Mouse (Mus musculus): ENCODE data around the gene Msl3.

Gene Msl3

DNA sequence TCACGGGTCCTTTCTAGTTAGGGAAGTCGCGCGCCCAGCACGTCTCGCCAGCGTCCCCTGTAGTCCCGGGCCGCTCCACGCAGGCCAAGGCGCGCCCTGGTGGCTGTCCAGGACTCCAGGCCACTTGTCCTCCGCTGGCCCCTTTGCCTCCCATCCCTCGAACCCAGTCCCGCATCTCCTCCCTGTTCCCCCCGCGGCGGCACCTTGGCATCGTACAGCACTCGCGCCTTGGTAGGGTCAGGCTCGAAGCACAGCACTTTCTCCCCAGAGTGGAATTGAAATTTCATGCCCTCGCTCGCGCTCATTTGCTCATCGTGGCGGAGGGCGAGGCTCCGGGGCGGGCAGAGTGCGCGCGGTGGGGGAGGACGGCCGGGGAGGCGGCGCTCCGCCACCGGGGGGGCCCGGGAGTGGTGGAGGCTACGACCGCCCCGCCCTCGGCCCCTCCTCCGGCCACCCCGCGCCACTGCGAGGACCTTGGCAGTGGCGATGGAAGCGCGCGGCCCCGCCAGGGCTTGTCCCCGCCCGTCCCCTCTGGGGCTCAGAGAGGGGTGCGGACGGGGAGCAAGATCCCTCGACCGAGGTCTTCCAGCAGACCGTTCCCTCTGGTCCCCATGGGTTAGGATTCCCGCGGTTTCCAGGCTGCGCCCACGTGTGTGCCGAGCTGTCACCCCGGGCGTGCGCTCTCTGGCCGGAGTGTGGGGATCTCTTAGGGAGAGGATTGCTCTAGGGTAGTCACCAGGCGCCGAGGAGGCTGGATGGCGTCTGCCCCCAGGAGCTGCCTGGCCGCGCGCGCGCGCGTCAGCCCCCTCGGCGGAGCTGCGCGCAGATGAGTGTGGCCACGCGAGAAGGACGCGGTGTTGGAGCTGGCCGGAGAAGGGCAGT is at the start of gene Msl3:
Gene Msl3, minus strand, starts transcription at position 374 of the 882 bp plus-strand sequence.
- DNase-seq (ENCODE audit: low spot score), result peak; percentile 82

DNA sequence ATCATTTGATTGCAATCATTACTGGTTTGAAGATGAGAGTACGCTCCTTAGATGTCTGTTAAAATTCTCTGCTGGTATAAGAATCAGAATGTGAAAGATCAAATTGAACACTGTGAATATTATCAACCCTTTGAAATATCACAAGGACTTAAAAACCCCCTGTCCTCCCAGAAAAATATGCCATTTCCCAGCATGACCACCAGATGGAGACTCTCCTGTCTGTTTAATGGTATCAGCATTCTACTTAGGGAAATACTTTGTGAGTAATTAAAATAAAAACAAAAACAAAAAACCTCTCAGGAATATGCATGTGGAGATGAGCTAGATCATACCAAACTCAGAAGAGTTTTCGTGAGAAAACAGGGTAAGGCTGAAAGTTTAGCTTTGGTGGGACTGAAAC is 44.3 kb upstream of the Msl3 start:
- DNase-seq (ENCODE audit: low spot score), result peak; percentile 27

GRCm38 (mm10) chrX:168674407-168674962 is 787 bp upstream of the Msl3 start:
- no peak for DNase-seq (ENCODE audit: low spot score)

- DNase-seq (ENCODE audit: low spot score), result peak; percentile 1
These were observed 679 bp downstream of the Msl3 start for GRCm38 (mm10) chrX:168672913-168673524.

DNA sequence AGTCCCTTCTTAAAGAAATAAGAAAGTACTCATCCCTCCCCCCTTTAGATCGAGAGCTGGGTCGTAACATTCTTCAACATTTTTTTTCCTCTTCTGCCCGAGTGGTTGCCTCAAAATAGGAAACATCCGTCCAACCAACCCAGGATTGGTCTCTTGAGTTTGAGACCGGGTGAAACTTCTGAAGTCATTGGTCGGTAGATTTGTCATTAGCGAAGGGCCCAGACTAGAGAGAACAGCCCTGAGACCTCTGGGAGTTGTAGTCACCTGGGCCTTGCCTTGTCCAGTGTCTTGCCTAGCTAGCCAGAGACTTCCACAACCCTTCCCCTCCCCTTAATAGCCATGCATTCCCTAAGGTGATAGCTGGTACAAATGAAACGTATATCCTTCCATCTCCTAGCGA is 1.3 kb downstream of the Msl3 start:
- peak; percentile 78 for DNase-seq (ENCODE audit: low spot score)

DNA sequence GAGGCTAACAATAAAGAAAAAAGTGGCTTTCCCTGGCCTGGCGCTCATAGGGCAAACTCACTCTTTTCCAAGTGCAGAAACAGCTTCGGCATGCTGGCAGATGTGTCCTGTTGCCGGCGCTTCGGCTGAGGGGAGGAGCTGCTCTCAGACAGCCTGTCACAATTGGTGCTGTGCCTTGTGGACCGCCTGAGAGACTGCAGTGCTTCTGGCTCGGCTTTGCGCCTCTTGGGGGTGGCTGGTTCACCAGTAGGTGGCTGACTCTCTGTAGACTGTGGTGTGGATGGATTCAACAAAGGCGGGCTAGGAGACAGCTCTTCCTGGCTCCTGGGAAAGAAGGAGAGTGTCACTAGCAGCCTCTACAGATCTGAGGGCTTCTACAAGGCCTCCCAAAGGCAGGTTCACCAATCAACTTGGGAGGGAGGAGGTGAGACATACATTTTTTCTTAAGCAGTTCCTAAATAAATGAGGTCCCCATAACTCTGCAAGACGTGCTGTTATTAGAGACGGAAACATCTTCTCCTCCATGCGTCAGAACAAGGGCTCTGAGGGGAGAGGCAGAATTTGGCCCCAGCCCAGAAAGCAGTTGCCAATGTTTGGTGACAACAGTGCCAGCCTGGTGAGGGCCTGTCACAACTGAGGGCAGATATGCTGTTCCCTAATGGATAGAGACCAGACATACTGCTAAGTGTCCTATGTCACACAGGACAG is 9.6 kb downstream of the Msl3 start:
- DNase-seq (ENCODE audit: low spot score), result no peak

DNA sequence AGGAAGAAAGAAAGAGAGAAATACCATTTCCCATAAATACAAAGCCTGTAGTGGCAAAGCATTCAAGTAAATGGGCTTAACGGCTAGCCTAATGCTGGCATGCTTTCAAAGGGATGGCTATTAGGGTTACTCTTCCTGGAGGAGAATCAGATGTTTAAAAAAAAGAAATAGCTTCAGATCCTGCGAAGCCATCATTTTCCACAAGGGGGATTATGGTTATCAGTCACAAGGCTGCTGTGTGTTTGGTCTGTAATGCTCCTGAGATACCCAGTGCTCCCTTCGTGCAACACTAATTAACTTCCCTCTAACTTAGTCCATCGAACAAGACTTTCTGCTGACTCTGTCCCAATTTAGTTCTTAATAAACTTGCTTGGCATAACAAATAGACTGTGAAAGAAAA is 13.5 kb downstream of the Msl3 start:
- DNase-seq (ENCODE audit: low spot score), result peak; percentile 5

DNA sequence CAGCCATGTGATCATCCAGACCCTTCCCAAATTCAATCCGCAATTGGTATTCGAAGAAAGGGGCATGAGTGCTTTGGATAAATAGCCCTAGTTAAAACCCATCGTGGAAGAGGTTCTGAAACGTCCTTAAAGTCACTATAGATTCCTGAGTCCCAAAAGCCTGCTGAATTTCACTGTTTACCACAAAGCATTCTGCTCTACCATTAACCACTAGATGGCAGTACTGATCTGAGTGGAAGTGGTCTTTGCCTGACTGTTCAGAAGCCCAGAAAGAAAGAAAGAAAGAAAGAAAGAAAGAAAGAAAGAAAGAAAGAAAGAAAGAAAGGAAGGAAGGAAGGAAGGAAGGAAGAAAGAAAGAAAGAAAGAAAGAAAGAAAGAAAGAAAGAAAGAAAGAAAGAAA is 13.9 kb downstream of the Msl3 start:
- DNase-seq (ENCODE audit: low spot score), result peak; percentile 71

- no peak for DNase-seq (ENCODE audit: low spot score)
These were observed 14.4 kb downstream of the Msl3 start for GRCm38 (mm10) chrX:168659275-168659674.

DNA sequence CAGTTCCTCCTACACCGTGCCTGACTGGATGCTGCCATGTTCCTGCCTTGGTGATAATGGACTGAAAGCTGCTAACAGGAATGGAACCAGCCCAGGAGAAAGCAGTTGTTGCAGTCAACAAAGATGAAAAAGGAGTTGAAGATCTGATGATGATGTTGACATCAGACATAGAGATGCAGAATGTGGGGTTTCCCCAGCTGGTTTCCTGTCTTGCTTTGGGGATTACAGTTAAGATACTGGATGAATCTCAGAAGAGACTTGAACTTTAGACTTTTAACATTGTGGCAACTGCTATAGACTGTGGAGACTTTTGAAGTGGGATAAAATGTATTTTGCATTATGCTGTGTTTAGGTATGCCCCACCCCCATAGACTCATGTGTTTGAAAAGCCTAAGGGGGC is 15.9 kb downstream of the Msl3 start:
- DNase-seq (ENCODE audit: low spot score), result no peak

- DNase-seq (ENCODE audit: low spot score), result no peak
These were observed 24.4 kb downstream of the Msl3 start for GRCm38 (mm10) chrX:168649336-168649735.

- no peak for DNase-seq (ENCODE audit: low spot score)
These were observed 26.0 kb downstream of the Msl3 start for GRCm38 (mm10) chrX:168647746-168648145.

GRCm38 (mm10) chrX:168643451-168643850 is 30.2 kb downstream of the Msl3 start:
- DNase-seq (ENCODE audit: low spot score), result no peak

GRCm38 (mm10) chrX:168639556-168640356 is 33.9 kb downstream of the Msl3 start:
- DNase-seq (ENCODE audit: low spot score), result peak; percentile 65

All from retina, embryonic 14.5 days (tissue).